Mouse (Mus musculus) stomach, embryonic 14.5 days (tissue): ENCODE data around the gene Eps8. TPM values are rescaled to one million over a fixed set of nuclear protein-coding genes. Genes with fewer than 3 reads are reported as not detected.
A peak's percentile ranks its signal among the peaks of the same experiment; 100 is the strongest.

Experiments used
- ATAC-seq: fragments of 200-750 bp; cut with Nextera tagmentation; 2 replicates; pipeline ENCODE4 v1.8.0; 2017; ENCODE audit warnings: low read depth, moderate TSS enrichment; ENCODE audit not compliant: insufficient number of reproducible peaks, insufficient read depth, low FRiP score
- H3K27ac ChIP-seq: fragments of 300-500 bp; sonication (generic); 2 replicates; pipeline ENCODE4 v1.5.1; 2014; ENCODE audit warnings: mild to moderate bottlenecking, low read length, moderate library complexity, mixed read lengths
- H3K27me3 ChIP-seq: fragments of 300-500 bp; sonication (generic); 2 replicates; pipeline ENCODE4 v1.6.1; 2014; ENCODE audit warnings: low read length, control low read depth, mixed read lengths; ENCODE audit not compliant: control insufficient read depth, insufficient read depth
- H3K36me3 ChIP-seq: fragments of 300-500 bp; sonication (generic); 2 replicates; pipeline ENCODE4 v1.6.1; 2014; ENCODE audit warnings: mild to moderate bottlenecking, control low read depth, low read length, moderate library complexity, mixed read lengths; ENCODE audit not compliant: control insufficient read depth, insufficient read depth
- H3K4me1 ChIP-seq: fragments of 300-500 bp; sonication (generic); 2 replicates; pipeline ENCODE4 v1.6.1; 2014; ENCODE audit warnings: low read length, control low read depth, mixed read lengths; ENCODE audit not compliant: control insufficient read depth, insufficient read depth
- H3K4me2 ChIP-seq: fragments of 300-500 bp; sonication (generic); replicated peaks from 2 replicates; pipeline ENCODE4 v1.6.1; 2014; ENCODE audit warnings: low read depth, low read length, control low read depth
- H3K4me3 ChIP-seq: fragments of 300-500 bp; sonication (generic); 2 replicates; pipeline ENCODE4 v1.5.1; 2014; ENCODE audit warnings: low read depth, low read length, control low read depth
- H3K9ac ChIP-seq: fragments of 300-500 bp; sonication (generic); replicated peaks from 2 replicates; pipeline ENCODE4 v1.6.1; 2014; ENCODE audit warnings: low read depth, mild to moderate bottlenecking, control low read depth, low read length, moderate library complexity, mixed read lengths
- H3K9me3 ChIP-seq: fragments of 300-500 bp; sonication (generic); 2 replicates; pipeline ENCODE4 v1.6.1; 2016; ENCODE audit warnings: low read depth, low read length, control low read depth; ENCODE audit not compliant: control insufficient read depth
- WGBS: fragments of 180-500 bp; shearing (Covaris S2); extraction: QIAGEN DNeasy Blood & Tissue Kit; methylation state at CpG from one replicate; pipeline ENCODE4 v1.1.7; 2014; 5-methylcytosine and 5-hydroxymethylcytosine counted together
- polyA plus RNA-seq: library from polyadenylated mRNA; unstranded; fragments of >200 nt; fragmentation: Nextera tagmentation; extraction: Ambion mirVana; gene quantifications from 2 replicates; pipeline ENCODE4 v1.2.1, GENCODE M21; 2014

Gene Eps8
- polyA plus RNA-seq, 1 experiment from 2014 or later = 21.6 TPM

- H3K27me3 ChIP-seq = no peaks in the 10 kb centered on the region
- H3K4me3 ChIP-seq = no peak overlapping the region
- H3K4me1 ChIP-seq = no peaks in the 10 kb centered on the region
- no peaks in the 10 kb centered on the region for H3K36me3 ChIP-seq
- WGBS = 96% methylated on average over 2 of the region's 2 CpGs
- H3K27ac ChIP-seq = no peak overlapping the region
- no peaks in the 10 kb centered on the region for H3K9me3 ChIP-seq
- no peak for ATAC-seq
- H3K4me2 ChIP-seq = no peak overlapping the region
- H3K9ac ChIP-seq = no peak overlapping the region
Measured at GRCm38 (mm10) chr6:137496562-137496961, 158.1 kb downstream of the Eps8 start.

- H3K27ac ChIP-seq = no peak overlapping the region
- H3K27me3 ChIP-seq = no peaks in the 10 kb centered on the region
- no peak overlapping the region for H3K4me2 ChIP-seq
- ATAC-seq = no peak
- 80% methylated on average over 6 of the region's 6 CpGs for WGBS
- H3K4me1 ChIP-seq = no peaks in the 10 kb centered on the region
- no peaks in the 10 kb centered on the region for H3K36me3 ChIP-seq
- H3K9me3 ChIP-seq = no peaks in the 10 kb centered on the region
- H3K9ac ChIP-seq = no peak overlapping the region
- H3K4me3 ChIP-seq = no peak overlapping the region
Measured at GRCm38 (mm10) chr6:137495233-137495632, 159.4 kb downstream of the Eps8 start.

GRCm38 (mm10) chr6:137494801-137495200 lies 159.9 kb downstream of the Eps8 start:
- 65% methylated on average over 1 of the region's 1 CpGs for WGBS
- ATAC-seq = no peak
- H3K4me2 ChIP-seq = no peak overlapping the region
- no peaks in the 10 kb centered on the region for H3K4me1 ChIP-seq
- no peaks in the 10 kb centered on the region for H3K27me3 ChIP-seq
- H3K9ac ChIP-seq = no peak overlapping the region
- no peaks in the 10 kb centered on the region for H3K9me3 ChIP-seq
- no peaks in the 10 kb centered on the region for H3K36me3 ChIP-seq
- no peak overlapping the region for H3K27ac ChIP-seq
- no peak overlapping the region for H3K4me3 ChIP-seq

DNA sequence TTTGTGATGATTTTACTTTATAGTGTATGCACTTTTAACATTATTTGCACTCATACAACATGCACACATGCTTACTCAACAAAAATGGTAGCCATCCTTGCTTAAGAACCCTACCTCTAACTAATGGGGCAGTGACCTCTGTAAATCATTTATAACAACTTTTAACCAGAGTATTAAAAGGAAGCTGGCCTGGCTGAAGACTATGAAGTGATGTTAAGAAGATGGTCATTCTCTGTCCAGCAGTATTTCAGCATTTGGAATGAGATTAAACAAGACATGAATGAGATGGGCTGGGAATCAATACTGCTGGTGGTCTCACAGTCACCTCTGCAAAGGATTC lies 160.6 kb downstream of the Eps8 start:
- ATAC-seq = no peak
- Histone ChIP-seq H3K4me1 (no peaks in the 10 kb centered on the region), H3K4me2 (no peak overlapping the region), H3K9me3 (no peaks in the 10 kb centered on the region), H3K36me3 (no peaks in the 10 kb centered on the region), H3K9ac (no peak overlapping the region), H3K27ac (no peak overlapping the region), H3K4me3 (no peak overlapping the region), H3K27me3 (no peaks in the 10 kb centered on the region)

DNA sequence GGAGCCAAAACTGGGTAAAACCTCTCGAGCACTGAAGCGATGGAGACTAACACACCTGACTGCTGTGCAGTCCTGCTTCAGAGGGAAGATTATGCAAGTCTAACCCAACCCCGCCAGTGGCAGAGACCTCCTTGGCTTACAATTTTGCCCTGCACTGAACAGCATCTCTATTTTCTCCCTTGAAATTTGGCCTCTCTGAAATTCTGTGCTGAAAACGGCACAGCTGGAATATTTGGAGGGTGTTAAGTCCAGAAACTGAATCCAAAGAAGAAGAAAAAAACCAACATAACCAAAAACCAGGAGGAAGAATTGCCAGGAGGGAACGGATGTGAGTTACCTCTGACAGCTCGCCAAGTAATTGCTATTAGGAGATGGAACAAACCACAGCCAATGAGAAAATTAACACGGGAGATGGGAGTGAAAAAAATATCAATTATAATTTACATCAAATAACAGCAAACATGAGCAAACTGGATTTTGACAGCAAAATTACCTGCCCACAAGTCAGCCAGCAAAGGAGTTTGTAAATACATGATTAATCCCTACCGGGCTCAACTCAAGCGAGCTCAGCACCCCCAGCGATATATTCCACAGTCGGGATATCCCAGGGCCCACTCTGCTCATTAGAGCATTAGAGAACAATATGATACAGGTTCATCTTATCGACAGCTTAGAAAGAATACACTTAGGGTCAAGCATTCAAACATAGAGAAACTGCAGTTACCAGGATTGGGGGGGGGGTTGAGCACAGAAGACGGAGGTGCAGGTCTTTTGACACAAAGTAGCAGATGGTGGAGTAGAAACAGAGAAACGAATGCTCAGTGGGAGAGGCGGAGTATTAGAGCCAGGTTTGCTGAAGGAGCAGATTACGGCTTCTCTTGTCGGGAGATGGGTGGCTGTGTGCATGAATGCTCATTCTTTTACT lies 161.2 kb downstream of the Eps8 start:
- Histone ChIP-seq H3K4me2 (no peak overlapping the region), H3K27ac (no peak overlapping the region), H3K36me3 (no peaks in the 10 kb centered on the region), H3K9ac (no peak overlapping the region), H3K4me1 (no peaks in the 10 kb centered on the region), H3K27me3 (no peaks in the 10 kb centered on the region), H3K4me3 (no peak overlapping the region), H3K9me3 (no peaks in the 10 kb centered on the region)
- WGBS = 84% methylated on average over 17 of the region's 17 CpGs
- no peak for ATAC-seq

- Histone ChIP-seq H3K4me3 (no peak overlapping the region), H3K36me3 (no peaks in the 10 kb centered on the region), H3K4me2 (no peak overlapping the region), H3K4me1 (no peaks in the 10 kb centered on the region), H3K27ac (no peak overlapping the region), H3K9me3 (no peaks in the 10 kb centered on the region), H3K9ac (no peak overlapping the region), H3K27me3 (no peaks in the 10 kb centered on the region)
- 93% methylated on average over 4 of the region's 4 CpGs for WGBS
- ATAC-seq = no peak
Measured at GRCm38 (mm10) chr6:137492582-137492981, 162.1 kb downstream of the Eps8 start.

DNA sequence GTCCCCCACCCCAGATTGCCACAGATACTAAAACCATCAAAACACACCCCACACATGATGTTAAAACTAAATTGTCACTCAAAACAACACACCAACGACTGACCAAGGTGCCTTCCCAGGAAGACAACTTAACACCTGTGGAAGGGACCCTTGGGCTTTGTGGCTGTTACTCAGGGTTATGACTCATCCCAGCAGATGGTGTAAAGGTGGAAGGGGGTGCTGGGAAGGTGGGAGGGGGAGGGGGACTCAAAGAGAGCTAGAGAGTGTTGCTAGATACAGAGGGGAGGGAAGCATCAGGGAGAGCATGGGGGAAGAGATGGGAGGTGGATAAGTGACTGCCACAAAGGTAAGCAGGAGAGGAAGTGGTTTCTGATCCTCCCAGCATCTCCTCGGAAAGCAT lies 163.0 kb downstream of the Eps8 start:
- Histone ChIP-seq H3K36me3 (no peaks in the 10 kb centered on the region), H3K4me2 (no peak overlapping the region), H3K4me3 (no peak overlapping the region), H3K27ac (no peak overlapping the region), H3K27me3 (no peaks in the 10 kb centered on the region), H3K9me3 (no peaks in the 10 kb centered on the region), H3K4me1 (no peaks in the 10 kb centered on the region), H3K9ac (no peak overlapping the region)
- 59% methylated on average over 2 of the region's 2 CpGs for WGBS
- no peak for ATAC-seq

- WGBS = 93% methylated on average over 14 of the region's 14 CpGs
- ATAC-seq = no peak
- no peaks in the 10 kb centered on the region for H3K4me1 ChIP-seq
- no peaks in the 10 kb centered on the region for H3K36me3 ChIP-seq
- H3K9ac ChIP-seq = no peak overlapping the region
- H3K9me3 ChIP-seq = no peaks in the 10 kb centered on the region
- no peak overlapping the region for H3K4me3 ChIP-seq
- no peak overlapping the region for H3K27ac ChIP-seq
- H3K27me3 ChIP-seq = no peaks in the 10 kb centered on the region
- H3K4me2 ChIP-seq = no peak overlapping the region
Measured at GRCm38 (mm10) chr6:137490115-137490514, 164.6 kb downstream of the Eps8 start.

- Histone ChIP-seq H3K9me3 (no peaks in the 10 kb centered on the region), H3K4me1 (no peaks in the 10 kb centered on the region), H3K4me2 (no peak overlapping the region), H3K36me3 (no peaks in the 10 kb centered on the region), H3K9ac (no peak overlapping the region), H3K27ac (no peak overlapping the region), H3K27me3 (no peaks in the 10 kb centered on the region), H3K4me3 (no peak overlapping the region)
- ATAC-seq = peak; percentile 56; the same call in 1 of the 2 replicates
- 37% methylated on average over 6 of the region's 6 CpGs for WGBS
Measured at GRCm38 (mm10) chr6:137487443-137487842, 167.2 kb downstream of the Eps8 start.
